Mouse (Mus musculus) kidney, postnatal 36 days (tissue): ENCODE data around the gene Slc16a11.

Experiments
- DNase-seq, 2 experiments: peaks; one replicate each; pipeline ENCODE4 v3.0.0; 2021 to 2022; ENCODE audit warnings: mixed read lengths in 2 of 2

Gene Slc16a11

DNA sequence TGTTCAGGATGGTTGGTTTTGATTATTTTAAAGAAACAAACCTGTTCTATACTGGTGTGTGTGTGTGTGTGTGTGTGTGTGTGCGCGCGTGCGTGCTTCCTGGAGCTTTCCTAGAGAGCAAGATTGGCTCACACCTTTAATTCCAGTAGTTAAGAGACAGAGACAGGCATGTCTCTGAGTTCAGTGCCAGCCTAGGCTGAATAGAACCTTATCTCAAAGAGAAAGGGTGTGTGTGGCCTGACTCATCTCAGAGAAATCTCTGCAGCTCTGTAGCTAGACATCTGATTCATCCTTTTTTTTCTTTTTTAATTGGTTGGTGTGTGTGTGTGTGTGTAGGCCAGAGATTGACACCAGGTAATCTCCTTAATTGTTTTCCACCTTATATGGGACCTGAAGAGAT, 46.5 kb downstream of the Slc16a11 start:
- no peak for DNase-seq

DNA sequence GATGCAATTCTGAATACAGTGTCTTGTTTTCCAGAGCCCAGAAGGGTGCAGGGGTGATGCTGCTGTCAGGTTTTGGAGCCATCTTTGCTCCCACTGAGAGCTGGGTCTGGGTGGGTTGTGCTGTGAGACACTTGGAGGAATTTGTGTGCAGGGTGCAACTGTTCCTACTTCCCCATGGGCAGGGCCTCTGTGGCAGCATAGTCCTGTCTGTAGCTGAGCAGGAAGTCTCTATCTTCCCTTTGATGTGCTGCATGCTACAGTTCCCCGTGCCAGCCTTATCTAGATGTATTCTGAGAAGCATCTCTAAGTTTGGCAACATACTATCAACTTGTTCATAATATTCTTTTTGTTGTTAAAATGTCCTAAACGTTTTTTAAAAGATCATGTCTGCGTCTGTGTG, 52.7 kb downstream of the Slc16a11 start:
- no peak for DNase-seq

- DNase-seq = no peak
These were observed 53.3 kb downstream of the Slc16a11 start for GRCm38 (mm10) chr11:70265819-70266218.
